Mouse (Mus musculus): ENCODE measurements around the gene Kcnk10.

The Kcnk10 gene

GRCm38 (mm10) chr12:98406598-98406997 is 171.5 kb downstream of the Kcnk10 start:
- no peak for DNase-seq (ENCODE audit: low spot score)

DNA sequence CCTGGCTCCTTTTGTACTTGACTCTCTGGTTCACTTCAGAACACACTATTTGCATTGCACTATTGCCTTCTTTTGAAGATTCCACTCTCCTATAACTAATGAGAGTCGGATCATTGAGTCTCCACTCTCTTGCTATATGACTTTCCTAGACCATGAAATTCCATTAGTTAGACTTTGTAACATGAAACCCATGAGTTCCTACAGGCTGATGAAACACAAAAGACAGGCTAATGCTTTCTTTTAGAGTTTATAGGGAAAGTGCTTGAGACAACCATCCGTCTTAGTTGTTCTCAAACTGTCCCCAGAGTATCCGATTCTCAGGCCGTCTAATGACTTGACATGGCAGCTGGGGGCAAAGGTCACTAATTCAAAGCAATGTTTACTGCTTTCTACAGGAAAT is 172.0 kb downstream of the Kcnk10 start:
- no peak for DNase-seq (ENCODE audit: low spot score)

DNA sequence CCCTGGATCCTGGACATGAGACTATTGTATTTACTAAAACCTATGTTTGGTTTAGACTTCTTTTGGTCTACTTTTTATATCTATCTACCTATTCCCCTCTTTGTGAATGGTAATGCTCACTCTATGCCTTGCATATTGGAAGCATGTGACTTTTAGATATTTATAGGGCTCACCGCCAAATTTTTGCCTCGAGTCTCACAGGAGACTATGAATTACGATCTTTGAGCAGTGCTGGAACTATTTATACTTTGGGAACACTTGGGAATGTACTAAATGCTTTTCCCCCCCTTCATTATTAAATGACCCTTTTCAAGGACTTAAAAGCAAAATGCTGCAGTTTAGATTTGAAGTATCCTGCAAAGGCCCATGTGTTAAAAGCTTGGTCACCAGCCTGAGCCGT is 181.5 kb downstream of the Kcnk10 start:
- DNase-seq (ENCODE audit: low spot score), result no peak

DNA sequence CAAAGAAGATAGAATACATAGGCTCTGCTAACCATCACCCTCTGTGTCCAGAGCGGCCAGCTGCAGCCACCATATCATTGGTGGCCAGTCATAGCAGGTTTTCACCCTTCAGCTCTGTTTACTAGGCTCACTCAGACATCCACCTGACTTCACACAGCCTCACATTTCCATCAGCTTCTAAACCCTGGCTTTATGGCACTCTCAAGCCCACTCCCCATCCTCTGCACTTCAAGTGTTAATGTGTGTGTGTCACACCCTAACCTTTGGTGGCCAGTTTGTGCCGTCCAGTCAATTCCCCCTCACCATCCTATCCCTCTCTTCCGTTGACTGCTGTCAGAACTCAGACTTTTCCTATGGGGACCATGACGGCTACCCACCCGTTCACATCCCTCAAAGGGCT is 184.0 kb downstream of the Kcnk10 start:
- no peak for DNase-seq (ENCODE audit: low spot score)

DNA sequence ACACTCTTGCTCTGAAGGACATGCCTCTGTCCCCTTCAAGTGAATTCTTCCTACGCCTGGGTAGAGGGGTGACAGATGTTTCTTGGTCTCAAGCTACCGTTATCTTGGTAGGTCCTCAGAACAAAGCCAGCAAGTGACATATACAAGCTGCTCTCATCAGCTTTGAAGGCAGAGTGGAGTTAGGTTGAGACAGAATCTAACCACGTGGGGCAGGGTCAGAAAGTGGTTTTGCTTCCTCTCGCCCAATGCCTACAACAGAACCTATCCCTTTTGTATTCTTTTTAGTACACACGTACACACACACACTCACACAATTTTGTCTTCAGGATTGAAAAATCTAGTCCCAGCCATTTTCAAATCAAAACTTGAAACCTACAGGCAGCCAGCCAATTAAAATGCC is 186.8 kb downstream of the Kcnk10 start:
- no peak for DNase-seq (ENCODE audit: low spot score)

- DNase-seq (ENCODE audit: low spot score), result no peak
Measured at GRCm38 (mm10) chr12:98389618-98390017, 188.5 kb downstream of the Kcnk10 start.

All from testis, postnatal 14 days (tissue).